Mouse (Mus musculus) layer of hippocampus, adult 18-20 months (tissue): ENCODE results near the gene Clec16a. TPM values are rescaled to one million over a fixed set of nuclear protein-coding genes. Genes with fewer than 3 reads are reported as not detected.
A peak's percentile ranks its signal among the peaks of the same experiment; 100 is the strongest.

ENCODE experiments used
- DNase-seq, 2 experiments: peaks; one replicate each; pipeline ENCODE4 v3.0.0; 2022; ENCODE audit warnings: low spot score in 2 of 2
- total RNA-seq, 2 experiments: library from RNA; stranded (reverse); gene quantifications; 2 replicates each; pipeline ENCODE4 v1.2.3; 2021

The Clec16a gene
- total RNA-seq, 2 experiments from 2014 or later: 93.0 to 95.7 TPM

- no peak for DNase-seq
Measured at GRCm38 (mm10) chr16:10642857-10643633, 97.9 kb downstream of the Clec16a start.

GRCm38 (mm10) chr16:10644238-10644637 lies 99.1 kb downstream of the Clec16a start:
- no peak for DNase-seq

GRCm38 (mm10) chr16:10644731-10645130 lies 99.6 kb downstream of the Clec16a start:
- DNase-seq: no peak

- DNase-seq: no peak
Measured at GRCm38 (mm10) chr16:10651804-10652203, 106.7 kb downstream of the Clec16a start.

- DNase-seq: peak in 1 of 2 experiments; percentile 48
Measured at GRCm38 (mm10) chr16:10652935-10653334, 107.8 kb downstream of the Clec16a start.

- no peak for DNase-seq
Measured at GRCm38 (mm10) chr16:10655236-10655635, 110.1 kb downstream of the Clec16a start.

GRCm38 (mm10) chr16:10655926-10656325 lies 110.8 kb downstream of the Clec16a start:
- DNase-seq: no peak

- DNase-seq: no peak
Measured at GRCm38 (mm10) chr16:10656461-10656860, 111.3 kb downstream of the Clec16a start.

- no peak for DNase-seq
Measured at GRCm38 (mm10) chr16:10656939-10657338, 111.8 kb downstream of the Clec16a start.

GRCm38 (mm10) chr16:10659211-10659610 lies 114.1 kb downstream of the Clec16a start:
- DNase-seq: no peak

GRCm38 (mm10) chr16:10660526-10660925 lies 115.4 kb downstream of the Clec16a start:
- DNase-seq: no peak

GRCm38 (mm10) chr16:10661385-10661784 lies 116.2 kb downstream of the Clec16a start:
- DNase-seq: no peak

- DNase-seq: no peak
Measured at GRCm38 (mm10) chr16:10663890-10664731, 119.0 kb downstream of the Clec16a start.

GRCm38 (mm10) chr16:10664921-10665894 lies 120.1 kb downstream of the Clec16a start:
- DNase-seq: peak in 1 of 2 experiments; percentile 51

- no peak for DNase-seq
Measured at GRCm38 (mm10) chr16:10666766-10667165, 121.6 kb downstream of the Clec16a start.

GRCm38 (mm10) chr16:10668453-10668852 lies 123.3 kb downstream of the Clec16a start:
- no peak for DNase-seq

- DNase-seq: no peak
Measured at GRCm38 (mm10) chr16:10668991-10669703, 124.0 kb downstream of the Clec16a start.

GRCm38 (mm10) chr16:10669936-10670335 lies 124.8 kb downstream of the Clec16a start:
- no peak for DNase-seq

- DNase-seq: no peak
Measured at GRCm38 (mm10) chr16:10672490-10672889, 127.4 kb downstream of the Clec16a start.

GRCm38 (mm10) chr16:10674020-10674419 lies 128.9 kb downstream of the Clec16a start:
- DNase-seq: no peak
